Mouse (Mus musculus): ENCODE results near the gene Bpifb1.
"Not testable (repeated sequence)": the region's sequence is repeated elsewhere in the genome, so short reads cannot be mapped to it uniquely, and the experiment has no call there.

Bpifb1 gene

GRCm38 (mm10) chr2:154190546-154191258 is at the start of gene Bpifb1:
Gene Bpifb1, plus strand, starts transcription at chr2:154190818.
- peak in 1 of 2 experiments; percentile 18 for DNase-seq

DNA sequence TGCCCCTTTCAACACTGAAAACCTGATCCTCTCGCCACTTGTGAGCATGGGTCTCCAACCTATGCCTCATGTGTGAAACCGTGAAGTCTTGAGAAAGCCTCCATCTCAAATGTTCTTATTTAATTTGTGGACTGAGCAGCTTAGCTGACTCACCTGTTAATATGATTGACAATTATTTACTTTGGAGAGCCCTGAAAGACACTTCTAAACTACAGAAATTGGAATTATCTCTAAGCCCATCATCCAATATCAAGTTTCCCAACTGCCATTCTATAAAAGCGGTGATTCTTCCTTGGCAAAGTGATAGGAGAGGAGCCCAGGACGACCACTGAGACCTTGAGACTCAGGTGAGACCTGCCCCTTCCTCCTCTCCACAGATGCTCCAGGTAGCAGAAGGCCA is 48.0 kb upstream of the Bpifb1 start, which contains the start of gene Bpifa1:
TSS of gene Bpifa1 (plus strand) at position 301 of the 400 bp plus-strand sequence.
- DNase-seq: no peak

DNA sequence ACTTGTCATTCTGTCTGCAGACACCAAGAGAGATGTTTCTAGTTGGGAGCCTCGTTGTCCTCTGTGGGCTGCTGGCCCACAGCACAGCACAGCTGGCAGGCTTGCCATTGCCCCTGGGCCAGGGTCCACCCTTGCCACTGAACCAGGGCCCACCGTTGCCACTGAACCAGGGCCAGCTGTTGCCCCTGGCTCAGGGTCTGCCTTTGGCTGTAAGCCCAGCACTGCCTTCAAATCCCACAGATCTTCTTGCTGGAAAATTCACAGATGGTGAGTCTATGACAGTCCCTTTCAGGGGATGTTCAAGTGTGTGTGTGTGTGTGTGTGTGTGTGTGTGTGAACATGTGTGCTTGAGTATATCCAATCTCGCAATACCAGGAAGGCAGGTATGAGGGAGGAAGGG is 46.9 kb upstream of the Bpifb1 start:
- no peak for DNase-seq

- DNase-seq: no peak
These were observed 43.1 kb upstream of the Bpifb1 start for GRCm38 (mm10) chr2:154147496-154147895.

DNA sequence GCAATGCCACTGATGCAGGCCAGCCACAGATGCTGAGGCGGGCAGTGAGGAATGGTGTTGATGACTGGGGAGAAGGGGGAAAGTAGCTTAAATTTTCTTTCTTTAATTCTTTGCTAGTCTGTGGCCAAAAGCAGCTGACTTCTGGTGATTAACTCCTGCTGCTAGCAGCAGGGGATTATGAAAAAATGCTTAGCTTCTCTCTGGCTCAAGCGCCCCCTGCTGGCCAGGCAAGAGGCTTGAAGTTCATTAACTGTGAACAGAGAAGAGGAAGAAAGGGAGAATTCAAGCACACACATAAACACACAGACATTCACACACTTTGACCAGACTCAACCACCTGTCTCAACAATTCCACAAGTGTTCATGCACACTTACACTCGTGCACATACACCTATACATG is 32.2 kb upstream of the Bpifb1 start:
- peak; percentile 30 to 48 for DNase-seq

DNA sequence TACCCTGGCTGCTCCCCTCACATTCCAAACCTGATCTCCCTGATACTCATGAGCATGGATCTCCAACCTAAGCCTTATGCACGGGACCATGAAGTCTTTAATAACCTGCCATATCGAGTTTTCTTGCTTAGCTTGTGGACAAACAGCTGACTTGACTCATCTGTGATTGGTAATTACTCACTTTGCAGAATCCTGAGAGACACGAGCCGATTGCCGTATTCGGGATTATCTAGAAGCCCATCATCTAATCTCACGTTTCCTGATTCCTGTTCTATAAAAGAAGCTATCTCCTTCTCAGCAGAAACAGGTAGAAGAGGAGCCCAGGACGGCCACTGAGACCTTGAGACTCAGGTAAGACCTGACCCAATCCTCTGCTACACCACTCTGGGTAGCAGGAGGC is 28.3 kb upstream of the Bpifb1 start, which contains the start of gene Bpifa5:
TSS of gene Bpifa5 (plus strand) at position 301 of the 400 bp plus-strand sequence.
- DNase-seq: no peak

DNA sequence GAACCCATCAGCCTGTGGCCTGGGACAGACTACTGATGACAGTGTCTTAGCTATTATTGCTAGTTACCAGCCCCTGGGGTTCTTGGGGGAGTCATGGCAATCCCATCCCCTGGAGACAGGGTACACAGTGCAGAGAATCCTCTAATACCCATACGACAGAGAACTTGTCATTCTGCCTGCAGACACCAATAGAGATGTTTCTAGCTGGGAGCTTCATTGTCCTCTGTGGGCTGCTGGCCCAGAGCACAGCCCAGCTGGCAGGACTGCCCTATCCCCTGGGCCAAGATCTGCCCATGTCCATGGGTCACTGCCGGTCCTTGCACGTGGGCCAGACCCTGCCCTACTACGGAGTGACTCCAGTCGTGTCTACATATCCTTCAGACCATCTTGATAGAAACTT is 27.3 kb upstream of the Bpifb1 start:
- DNase-seq: no peak

DNA sequence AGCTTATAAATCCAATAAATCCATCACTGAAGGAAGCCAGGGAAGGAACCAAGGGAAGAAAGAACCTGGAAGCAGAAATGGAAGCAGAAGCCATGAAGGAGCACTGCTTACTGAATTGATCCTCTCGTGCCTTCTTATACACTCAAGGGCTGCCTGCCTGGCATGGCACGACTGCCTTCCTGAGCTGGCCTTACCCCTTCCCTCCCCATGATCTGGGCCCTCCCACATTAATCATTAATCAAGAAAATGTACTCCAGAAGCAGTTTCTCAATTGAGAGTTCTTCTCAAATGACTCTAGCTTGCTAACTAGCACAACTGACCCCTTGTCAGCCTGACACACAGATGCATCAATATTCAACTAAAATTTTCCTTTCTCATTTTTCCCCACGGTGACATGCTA is 21.4 kb upstream of the Bpifb1 start:
- peak; percentile 46 to 56 for DNase-seq

GRCm38 (mm10) chr2:154171621-154172020 is 19.0 kb upstream of the Bpifb1 start:
- no peak for DNase-seq

DNA sequence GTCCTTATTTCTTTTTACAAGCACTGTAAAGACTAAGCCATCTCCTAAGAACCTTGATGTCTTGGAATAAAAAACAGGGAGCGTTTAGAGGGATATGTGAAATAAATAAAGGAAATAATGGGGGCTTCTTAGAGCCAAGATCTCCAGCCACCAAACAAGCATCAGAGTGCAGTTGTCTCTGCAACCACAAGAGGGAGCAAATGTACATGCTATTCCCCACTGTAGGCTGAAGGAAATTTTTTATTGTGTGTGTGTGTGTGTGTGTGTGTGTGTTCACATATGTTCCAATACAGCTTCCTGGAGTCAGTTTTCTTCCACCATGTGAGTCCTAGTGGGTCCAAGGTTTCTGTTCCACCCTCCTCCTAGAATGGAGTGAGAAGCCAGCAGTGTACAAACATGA is 17.3 kb upstream of the Bpifb1 start:
- DNase-seq: peak; percentile 19 to 48

DNA sequence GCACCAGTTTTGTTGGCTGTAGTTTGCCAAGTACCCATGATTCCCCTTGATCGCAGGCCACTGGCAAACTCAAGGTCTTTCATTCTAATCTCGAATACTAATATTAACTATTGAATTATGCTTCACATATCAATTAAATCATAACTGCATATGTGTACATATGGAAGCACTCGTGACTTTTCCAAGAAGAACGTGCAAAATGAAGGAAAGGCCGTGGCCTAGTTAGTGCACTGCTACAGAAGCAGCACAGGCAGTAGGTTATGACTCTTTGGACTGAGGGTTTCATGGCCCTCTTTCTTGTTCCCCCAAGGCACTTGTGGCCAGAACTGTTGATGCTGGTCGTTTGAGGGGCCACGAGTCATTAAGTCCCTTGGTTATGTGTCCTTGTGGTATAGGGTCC is 8.7 kb upstream of the Bpifb1 start:
- DNase-seq: not testable (repeated sequence)

DNA sequence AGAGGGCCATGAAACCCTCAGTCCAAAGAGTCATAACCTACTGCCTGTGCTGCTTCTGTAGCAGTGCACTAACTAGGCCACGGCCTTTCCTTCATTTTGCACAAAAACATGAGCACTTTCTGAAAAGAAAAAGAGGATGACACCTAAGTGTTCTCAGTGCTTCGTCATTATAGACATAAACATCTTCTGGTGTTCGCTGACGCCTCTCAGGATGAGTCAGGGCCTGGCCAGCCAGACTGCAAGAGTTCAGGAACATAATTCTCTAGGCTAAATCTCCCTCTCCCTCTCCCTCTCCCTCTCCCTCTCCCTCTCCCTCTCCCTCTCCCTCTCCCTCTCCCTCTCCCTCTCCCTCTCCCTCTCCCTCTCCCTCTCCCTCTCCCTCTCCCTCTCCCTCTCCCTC is 7.6 kb upstream of the Bpifb1 start:
- peak in 1 of 2 experiments; percentile 19 for DNase-seq

- DNase-seq: peak in 1 of 2 experiments; percentile 8
These were observed 5.3 kb upstream of the Bpifb1 start for GRCm38 (mm10) chr2:154185319-154185718.

- DNase-seq: peak in 1 of 2 experiments; percentile 20
These were observed 4.9 kb upstream of the Bpifb1 start for GRCm38 (mm10) chr2:154185748-154186147.

DNA sequence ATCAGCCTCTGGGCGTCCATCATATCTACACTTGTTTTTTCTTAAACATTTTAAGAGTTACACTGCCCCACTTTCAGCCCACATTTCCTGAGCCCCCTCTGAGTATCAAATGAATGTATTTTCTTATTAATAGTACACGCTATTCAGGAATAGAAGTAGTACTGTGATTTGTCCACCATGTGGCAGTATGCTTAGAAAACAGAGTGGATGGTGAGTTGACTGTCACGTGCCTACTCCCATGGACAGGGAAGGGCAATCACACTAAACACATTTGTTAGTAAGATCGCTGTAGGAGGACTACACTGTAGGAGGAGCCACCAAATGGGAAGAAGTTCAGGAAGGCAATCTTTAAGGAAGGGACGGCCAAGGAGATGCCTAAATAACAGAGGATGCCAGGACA is 3.1 kb upstream of the Bpifb1 start:
- peak in 1 of 2 experiments; percentile 7 for DNase-seq

GRCm38 (mm10) chr2:154189877-154190434 is 662 bp upstream of the Bpifb1 start:
- peak in 1 of 2 experiments; percentile 4 for DNase-seq

DNA sequence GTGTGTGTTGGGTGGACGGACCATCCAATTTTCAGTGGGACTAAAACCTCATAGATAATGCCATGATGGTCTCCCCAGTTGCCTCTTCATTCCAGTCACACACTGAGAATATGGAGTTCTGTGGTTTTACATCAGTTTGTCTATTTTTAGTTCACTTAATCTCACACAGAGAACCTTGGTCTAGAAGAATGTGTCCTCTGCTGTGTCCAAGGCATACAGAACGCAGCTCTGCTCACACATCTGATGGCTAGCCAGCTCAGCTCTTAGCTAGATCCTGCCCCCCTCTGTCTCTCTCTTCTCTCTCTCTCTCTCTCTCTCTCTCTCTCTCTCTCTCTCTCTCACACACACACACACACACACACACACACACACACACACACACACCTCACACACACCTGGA is 1.5 kb downstream of the Bpifb1 start:
- no peak for DNase-seq

GRCm38 (mm10) chr2:154193071-154193470 is 2.5 kb downstream of the Bpifb1 start:
- DNase-seq: no peak

GRCm38 (mm10) chr2:154193994-154194504 is 3.4 kb downstream of the Bpifb1 start:
- peak in 1 of 2 experiments; percentile 10 for DNase-seq

DNA sequence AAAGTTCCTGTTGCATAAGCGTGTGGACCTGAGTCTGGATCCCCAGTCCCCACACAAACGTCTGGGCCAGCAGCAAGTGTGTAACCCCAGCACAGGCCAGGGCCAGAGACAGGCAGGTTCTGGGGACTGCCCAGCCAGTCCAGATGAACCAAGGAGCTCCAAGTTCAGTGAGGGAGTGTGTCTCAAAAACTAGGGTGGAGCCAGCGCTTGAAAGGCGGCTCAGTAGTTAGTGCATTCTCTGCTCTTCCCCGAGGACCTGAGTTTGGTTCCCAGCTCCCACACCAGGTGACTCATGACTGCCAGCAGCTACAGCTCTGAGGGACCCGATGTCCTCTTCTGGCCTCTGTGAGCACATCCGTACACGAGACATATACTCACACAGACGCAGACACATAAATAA is 6.4 kb downstream of the Bpifb1 start:
- DNase-seq: peak in 1 of 2 experiments; percentile 16

DNA sequence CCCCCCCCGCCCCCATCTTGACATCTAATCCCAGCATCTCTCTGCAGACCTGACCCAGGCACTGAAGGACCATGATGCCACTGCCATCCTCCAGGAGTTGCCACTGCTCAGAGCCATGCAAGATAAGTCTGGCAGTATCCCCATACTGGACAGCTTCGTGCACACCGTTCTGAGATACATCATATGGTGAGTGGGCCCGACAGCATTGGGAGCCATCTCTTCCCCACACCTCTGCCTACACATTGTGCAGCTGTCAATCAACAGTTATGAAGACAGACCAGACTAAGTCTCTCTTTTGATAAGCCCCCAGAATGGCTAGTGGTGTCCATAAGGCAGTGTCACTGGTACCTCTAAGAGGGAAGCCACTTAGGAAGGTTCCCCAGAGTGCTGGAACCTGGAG is 14.0 kb downstream of the Bpifb1 start:
- no peak for DNase-seq

DNA sequence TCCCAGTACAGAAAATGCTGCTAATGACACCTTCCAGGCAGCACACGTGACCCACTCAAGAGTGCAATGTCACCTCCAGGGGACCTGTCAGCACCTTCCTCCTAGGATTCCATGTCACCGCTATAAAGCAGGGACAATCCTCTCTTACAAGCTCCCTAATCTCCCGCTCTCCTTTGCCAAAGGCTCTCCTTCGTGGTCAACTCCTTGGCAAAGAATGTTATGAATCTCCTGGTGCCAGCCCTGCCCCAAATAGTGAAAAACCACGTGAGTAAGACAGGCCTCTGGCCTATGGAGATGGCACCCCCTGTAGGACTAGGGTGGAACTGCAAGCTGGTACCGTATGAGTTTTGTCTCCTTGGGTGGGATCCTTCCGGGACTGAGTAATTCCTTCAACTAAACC is 16.3 kb downstream of the Bpifb1 start:
- peak in 1 of 2 experiments; percentile 43 for DNase-seq

GRCm38 (mm10) chr2:154209112-154209511 is 18.5 kb downstream of the Bpifb1 start:
- DNase-seq: no peak

- DNase-seq: no peak
These were observed 20.5 kb downstream of the Bpifb1 start for GRCm38 (mm10) chr2:154211121-154211520.
